Mouse (Mus musculus): ENCODE data around the gene Atp1b3.
"Not testable (repeated sequence)": the region's sequence is repeated elsewhere in the genome, so short reads cannot be mapped to it uniquely, and the experiment has no call there.

The Atp1b3 gene

GRCm38 (mm10) chr9:96364141-96364838, at the start of gene Atp1b3:
Gene Atp1b3 (minus strand): TSS chr9:96364442.
- DNase-seq (ENCODE audit: extremely low spot score, low spot score): peak; percentile 100

- no peak for DNase-seq (ENCODE audit: extremely low spot score, low spot score)
Measured at GRCm38 (mm10) chr9:96412821-96413405, 48.7 kb upstream of the Atp1b3 start.

DNA sequence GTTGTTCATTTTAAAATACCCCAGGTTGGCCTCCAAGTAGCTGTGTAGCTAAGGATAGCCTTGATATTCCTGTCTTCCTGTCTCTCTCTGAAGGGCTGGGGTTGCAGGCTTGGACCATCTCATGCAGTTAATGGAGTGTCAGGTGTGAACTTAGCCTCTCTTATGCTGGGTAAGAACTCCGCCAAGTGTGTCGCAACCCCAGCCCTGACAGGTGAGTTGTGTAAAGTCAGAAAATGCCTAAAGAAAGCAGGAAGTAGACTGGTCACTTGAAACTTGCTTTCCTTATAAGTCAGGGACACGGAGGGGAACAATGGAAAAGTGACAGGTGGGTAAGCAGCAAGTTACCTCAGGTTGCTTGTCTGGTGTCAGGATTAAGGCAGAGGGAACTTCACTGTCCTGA, 40.1 kb upstream of the Atp1b3 start:
- no peak for DNase-seq (ENCODE audit: extremely low spot score, low spot score)

- DNase-seq (ENCODE audit: extremely low spot score, low spot score): not testable (repeated sequence)
Measured at GRCm38 (mm10) chr9:96399916-96400315, 35.7 kb upstream of the Atp1b3 start.

DNA sequence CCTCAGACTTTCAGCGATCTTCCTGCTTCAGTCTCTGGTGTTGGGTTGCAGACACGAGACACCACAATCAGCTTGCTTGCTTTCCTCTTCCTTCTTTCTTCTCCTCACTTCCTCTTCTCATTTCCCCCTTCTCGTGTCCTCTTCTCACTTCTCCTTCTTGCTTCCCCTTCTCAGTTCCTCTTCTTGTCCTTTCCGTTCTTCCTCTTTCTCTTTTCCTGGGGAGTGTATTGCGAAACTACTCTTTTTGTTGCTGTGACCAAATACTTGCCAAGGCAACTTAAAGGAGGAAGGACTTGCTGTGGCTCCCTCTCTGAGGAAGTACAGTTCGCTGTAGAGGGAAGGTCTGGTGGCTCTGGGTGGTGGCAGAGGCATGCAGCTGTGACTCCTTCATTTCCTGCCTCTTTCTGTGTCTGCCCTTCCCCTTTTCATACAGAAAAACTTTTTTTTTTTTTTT, 35.2 kb upstream of the Atp1b3 start:
- DNase-seq (ENCODE audit: extremely low spot score, low spot score): no peak

DNA sequence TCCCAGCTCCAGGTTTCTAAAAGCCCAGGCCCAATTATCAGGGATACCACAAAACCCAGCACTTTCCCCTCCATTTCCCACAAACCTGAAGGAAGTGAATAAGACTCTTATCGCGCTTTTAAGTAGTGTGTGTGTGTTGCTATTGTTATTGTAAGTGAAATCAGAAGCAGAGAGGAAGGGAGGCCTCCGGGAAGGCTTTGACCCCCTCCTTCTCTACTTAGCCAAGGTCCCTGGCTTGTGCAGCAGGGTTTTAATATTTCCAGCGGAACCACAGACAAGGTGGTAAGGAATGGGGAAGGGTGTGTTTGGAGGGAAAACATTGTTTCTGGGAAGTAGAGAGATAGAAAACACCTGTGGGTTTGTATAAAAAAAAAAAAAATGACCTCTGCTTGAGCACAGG, 34.4 kb upstream of the Atp1b3 start:
- no peak for DNase-seq (ENCODE audit: extremely low spot score, low spot score)

DNA sequence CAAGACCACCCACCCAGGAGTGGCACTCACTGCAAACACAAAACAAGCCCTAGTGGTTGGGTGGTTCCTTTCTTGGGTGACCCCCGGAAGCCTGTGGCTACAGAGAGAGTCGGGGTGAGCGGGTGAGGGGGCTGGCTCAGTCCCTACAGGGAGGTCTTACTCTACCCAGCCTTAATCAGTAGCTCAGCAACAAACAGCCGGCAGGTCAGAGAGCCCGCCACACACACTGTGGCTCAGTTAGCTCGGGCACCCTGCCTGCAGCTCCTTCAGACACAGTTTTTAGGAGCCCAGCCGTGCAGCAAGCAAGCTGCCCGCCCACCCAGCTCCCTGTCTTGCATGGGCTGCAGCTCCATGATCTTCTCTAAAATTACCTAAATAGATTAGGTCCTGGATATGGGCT, 33.9 kb upstream of the Atp1b3 start:
- DNase-seq (ENCODE audit: extremely low spot score, low spot score): no peak

DNA sequence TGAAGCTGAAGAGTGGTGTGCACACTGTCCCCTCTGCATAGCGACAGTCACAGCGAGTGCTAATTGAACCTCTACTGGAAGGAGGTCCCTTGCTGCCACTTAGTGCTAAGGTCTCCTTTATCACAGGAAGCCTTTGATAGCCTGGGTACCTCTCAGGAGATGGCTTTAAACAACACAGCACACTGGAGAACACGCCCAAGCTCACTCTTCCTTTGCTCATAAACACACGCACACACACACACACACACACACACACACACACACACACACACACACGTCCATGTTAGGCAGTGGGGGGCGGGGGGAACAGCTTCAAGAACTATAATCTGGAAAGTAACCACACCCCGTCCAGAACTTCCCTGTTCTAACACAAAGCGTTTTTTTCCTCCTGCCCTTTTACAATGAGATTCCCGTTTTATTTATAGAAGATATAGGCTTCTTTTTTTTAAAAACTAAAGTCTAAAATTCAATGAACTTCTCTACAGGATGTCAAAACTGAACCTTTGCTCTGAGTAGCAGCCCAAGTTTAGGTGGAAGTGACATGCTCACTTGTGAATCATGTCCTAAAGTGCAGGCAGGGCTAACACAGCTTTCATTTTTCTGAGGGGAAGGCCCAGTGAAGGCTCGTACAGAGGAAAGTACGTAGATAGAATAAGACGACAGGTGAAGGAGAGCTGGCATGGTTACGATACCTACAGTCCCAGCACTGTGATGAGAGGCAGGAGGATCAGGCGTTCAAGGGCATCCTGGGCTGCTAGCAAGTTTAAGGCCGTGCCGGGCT, 30.9 kb upstream of the Atp1b3 start:
- DNase-seq (ENCODE audit: extremely low spot score, low spot score): no peak

DNA sequence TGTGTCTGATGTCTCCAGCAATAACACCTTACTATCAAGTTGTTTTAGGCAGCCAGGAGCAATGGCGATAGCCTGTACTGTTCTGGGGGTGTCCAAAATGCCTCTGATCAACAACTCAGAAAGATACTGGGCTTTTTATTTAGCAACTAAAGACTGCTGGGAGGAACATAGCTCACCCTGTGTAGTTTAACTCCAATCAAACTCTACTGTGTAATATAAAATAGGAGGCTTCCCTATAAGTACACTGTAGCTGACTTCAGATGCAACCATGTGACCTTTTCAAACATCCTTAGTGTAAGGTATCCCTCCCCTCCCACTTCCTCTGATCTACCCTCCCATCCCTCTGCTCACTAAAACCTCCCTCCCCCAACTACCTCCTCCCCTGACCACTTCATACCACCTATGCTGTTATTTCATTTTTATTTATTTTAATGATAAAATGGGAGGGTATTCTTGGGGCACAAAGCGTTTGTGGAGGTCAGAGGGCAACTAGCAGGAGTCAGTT, 29.5 kb upstream of the Atp1b3 start:
- DNase-seq (ENCODE audit: extremely low spot score, low spot score): no peak

DNA sequence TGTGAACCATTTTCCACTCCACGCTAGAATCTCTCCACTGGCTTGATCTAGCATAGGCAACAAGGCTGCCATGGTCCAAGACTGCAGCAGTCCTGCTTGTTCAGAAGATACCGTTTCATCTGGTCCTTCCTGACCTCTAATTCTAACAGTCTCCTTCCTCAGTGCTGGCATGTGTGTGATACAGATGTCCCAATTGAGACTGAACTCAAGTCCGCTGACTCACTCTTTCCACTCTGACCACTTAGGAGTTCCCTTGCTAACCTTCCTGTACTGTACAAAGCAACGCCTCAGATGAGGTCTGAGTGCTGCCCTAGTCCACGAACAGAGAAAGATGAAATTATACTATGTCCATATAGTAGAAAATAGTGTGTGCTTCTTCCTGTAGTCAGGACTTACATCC, 28.9 kb upstream of the Atp1b3 start:
- DNase-seq (ENCODE audit: extremely low spot score, low spot score): no peak

- DNase-seq (ENCODE audit: extremely low spot score, low spot score): no peak
Measured at GRCm38 (mm10) chr9:96391921-96392320, 27.7 kb upstream of the Atp1b3 start.

- DNase-seq (ENCODE audit: extremely low spot score, low spot score): no peak
Measured at GRCm38 (mm10) chr9:96383714-96384487, 19.7 kb upstream of the Atp1b3 start.

DNA sequence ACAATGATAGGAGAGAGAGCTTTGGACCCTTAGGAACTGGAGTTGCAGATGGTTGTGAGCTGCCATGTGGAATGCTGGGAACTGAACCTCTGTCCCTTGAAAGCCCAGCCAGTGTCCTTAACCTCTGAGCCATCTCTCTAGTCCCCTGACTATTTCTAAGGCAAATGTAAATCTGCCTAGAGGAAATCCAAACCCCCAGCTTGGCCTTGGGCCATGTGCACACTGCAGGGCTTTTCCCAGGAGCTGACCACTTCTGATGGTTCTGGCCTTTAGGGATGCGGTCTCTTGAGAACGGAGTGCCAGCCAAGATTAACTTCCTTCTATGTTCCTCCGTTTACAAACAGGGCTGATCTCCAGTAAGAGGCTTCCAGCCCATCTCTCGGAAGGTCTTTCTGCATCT, 18.5 kb upstream of the Atp1b3 start:
- DNase-seq (ENCODE audit: extremely low spot score, low spot score): no peak

DNA sequence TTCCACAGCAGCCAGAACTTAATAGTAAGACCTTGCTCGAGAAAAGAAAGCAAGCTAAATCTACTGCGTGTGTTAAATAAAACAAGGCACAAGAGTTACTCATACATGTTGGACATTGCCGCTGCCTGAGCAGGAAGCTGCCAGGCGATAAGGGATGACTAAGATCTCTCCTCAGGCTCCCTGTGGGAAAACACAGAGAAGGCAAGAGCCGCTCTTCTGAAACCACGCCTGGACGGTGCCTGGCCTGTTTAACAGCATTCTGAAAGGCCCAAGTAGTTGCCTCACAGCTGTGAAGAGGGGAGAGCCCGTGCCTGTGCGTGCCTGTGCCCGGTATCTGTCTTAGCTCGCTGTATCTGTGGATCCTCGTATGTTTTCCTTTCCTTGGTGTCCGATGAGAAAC, 17.2 kb upstream of the Atp1b3 start:
- no peak for DNase-seq (ENCODE audit: extremely low spot score, low spot score)

- no peak for DNase-seq (ENCODE audit: extremely low spot score, low spot score)
Measured at GRCm38 (mm10) chr9:96379551-96379950, 15.3 kb upstream of the Atp1b3 start.

DNA sequence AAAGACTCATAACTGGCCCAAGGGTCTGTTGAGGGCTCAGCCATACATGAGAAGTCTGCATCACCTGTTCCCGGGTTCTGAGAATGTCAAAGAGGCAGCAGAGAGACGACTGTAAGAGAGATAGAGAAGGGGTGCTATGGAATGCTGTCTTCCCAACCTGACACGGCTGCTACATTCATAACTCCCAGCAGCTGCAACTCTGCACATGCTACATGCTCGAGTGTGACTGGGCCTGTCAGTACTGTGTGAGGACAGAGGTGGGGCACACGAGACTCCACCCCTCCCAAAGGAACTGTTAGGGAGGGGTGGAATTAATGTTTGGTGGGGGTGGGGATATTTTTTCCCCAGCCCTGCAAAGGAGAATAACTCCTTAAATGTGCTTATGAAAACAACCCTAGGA, 14.5 kb upstream of the Atp1b3 start:
- DNase-seq (ENCODE audit: extremely low spot score, low spot score): no peak

DNA sequence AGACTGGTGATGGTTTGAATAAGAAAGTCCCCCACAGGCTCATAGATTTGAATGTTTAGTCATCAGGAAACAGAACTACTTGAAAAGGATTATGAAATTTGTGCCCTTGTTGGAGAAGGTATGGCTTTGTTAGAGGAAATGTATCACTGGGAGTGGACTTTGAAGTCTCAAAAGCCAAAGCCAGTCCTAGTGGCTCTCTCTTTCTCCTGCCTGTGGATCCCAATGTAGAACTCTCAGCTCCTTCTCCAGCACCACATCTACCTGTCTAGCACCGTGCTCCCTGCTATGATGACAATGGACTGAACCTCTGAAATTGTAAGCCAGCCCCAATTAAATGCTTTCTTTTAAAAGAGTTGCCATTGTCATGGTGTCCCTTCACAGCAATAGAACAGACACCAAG, 12.9 kb upstream of the Atp1b3 start:
- no peak for DNase-seq (ENCODE audit: extremely low spot score, low spot score)

DNA sequence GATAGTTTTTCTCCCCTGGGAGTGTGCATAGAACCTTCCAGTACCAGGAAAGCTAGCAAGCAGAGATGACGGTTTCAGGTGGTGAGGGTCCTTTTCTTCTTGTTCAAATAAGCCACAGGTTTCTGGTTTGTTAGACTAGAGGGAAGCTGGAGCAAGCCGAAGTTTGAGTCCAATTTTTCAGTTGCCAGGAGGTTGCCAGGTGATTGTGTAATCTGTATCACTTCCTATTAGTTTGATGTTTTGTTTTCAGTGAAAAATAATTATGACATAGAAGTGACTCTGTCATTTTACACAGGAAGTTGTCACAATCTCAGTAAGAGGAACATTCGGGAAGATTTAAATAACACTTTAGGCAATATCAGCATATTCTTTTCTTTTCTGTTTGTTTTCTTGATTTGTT, 11.6 kb upstream of the Atp1b3 start:
- DNase-seq (ENCODE audit: extremely low spot score, low spot score): no peak

- DNase-seq (ENCODE audit: extremely low spot score, low spot score): no peak
Measured at GRCm38 (mm10) chr9:96371075-96371474, 6.8 kb upstream of the Atp1b3 start.

DNA sequence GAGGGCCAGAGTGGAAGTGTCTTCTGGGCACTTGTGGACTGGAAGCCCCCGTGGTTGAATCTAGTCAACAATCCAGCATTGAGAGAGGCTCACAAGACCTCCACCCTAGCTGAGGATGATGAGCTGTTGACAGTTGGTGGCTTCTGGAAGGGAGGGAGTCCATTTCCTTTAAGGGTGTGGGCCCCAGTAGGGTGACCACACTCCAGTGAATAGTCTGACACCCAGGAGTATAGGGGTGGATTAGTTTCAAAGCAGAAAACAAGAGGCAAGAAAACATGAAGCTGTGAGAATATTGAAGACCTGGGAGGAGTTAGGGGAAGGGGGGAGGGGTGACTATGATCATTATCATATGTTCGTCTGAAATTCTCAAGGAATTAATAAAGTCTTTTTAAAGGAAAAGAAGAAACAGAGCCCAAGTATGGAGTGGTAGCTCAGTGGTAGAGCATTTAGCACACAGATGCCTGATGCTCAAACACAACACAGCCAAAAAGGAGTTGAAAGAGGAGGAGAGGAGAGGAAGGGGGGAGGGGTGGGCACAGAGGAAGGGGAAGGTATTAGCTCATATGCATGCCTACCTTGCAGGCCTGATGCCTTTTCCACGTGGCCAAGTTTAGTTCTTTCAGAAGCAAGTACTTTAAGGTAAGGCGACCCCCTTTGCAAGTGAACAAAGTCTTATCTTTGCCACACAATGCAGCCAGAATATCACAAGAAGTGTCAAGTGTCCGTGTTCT, 5.6 kb upstream of the Atp1b3 start:
- DNase-seq (ENCODE audit: extremely low spot score, low spot score): no peak

All from neural tube, embryonic 10.5 days (tissue).